Mouse (Mus musculus) embryo, embryonic 9.5 days (tissue): Measurements from ENCODE around the gene Boc.

Experiments used
- DNase-seq: peaks from one replicate; pipeline ENCODE4 v3.0.0-alpha.2; 2017; ENCODE audit errors: extremely low spot score

Boc gene

GRCm38 (mm10) chr16:44527218-44527905 is 31.3 kb downstream of the Boc start:
- no peak for DNase-seq

DNA sequence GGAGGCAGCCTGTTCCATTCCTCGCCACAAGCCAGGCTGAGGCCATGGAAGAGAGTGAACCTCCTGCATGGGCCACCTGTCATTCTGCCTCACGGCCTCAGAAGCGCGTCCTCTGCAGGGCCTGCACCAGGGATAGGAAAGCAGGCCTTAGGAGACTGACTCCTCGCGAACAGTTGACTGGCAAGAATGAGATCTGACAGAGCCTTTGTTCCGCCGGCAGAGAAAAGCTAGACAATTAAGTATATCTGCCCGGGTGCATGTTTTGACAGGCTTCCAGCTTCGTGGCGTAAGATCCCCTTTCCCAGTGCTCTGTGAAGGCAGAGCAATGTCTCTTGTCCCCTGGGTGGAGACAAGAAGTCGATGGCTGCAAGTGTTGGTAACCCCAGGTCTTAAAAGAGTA is 32.0 kb downstream of the Boc start:
- peak; percentile 57 for DNase-seq

DNA sequence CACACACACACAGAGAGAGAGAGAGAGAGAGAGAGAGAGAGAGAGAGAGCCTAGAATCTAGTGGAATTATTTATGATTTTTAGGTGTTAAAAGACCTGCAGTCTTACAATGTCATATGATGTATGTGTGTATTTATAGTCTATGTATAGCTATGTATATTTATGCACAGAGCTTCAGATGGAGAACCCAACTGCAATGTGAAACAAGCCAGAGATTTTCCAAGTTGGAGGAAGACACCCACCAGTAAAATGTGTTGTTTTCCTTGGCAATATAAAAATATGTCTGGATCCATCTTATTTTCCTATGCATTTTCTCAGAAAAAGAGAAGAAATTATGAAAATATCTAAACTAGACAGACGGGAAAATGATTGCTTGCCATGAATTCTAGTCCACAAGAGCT is 32.7 kb downstream of the Boc start:
- no peak for DNase-seq

DNA sequence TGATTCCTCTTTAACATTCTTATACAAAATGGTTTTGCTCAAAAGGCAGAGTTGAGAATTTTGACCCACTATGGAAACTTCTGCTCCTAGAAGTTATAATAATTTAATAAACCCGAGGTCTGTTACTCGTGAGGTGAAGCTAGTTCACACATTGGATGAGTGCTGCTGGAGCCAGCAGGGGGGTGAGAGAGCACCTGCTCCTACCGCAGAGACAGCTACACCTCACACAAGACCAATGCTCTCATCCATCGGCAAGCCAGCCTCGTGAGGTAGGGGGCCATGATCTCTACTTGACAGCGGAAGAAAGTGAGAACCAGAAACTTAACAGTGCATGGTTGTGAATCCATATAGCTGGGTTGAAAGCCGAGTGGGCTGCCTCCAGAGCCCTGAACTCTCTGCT is 35.1 kb downstream of the Boc start:
- no peak for DNase-seq

DNA sequence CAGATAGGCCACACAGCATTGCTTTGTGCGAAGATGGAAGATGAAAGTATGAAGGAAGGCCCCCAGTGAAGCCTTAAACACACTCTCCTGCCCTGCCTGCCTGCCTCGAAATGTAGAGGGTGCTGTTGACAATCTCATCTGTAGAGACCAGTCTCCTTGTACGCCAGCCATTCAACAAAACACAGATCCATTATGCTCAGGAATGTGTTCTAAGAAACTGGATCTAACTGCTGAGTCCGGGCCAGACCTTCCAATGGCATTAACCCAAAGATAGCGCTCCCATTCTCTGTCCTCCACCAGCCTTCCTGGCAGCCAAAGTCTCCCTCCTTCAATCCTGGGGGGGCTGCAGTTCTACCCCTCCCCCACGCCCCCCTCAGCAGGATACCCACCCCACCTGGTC is 42.2 kb downstream of the Boc start:
- no peak for DNase-seq

DNA sequence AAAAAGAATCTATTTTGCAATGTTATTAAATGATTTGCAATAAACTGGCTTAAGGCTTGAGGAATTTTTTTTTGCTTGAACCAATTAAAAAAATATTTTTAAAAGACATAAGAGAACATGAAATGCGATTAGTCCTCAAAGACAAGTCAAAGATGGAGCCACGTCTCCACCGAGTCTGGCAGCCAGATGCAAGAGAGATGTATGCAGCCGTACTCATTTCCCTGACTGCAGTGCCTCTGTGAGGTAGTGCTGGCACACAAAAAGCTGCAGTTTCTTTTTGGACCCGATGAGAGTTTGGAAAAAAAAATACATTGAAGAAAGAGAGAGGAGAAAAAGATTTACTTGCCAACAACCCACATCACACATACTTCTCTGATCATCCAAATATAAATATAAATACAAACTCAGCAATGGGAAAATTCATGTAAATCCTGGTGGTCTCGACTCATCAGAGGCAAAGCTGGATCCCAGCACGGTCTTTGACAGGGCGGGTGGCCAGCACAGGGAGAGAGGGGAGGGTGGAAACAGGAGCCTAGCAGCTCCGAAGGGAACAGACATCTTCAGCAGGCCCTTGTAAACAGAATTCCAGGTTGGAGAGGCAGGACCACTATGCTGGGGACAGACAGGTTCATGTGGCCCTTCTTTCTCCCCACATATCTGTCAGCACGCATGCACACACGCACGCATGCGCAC is 48.0 kb downstream of the Boc start:
- DNase-seq = no peak

DNA sequence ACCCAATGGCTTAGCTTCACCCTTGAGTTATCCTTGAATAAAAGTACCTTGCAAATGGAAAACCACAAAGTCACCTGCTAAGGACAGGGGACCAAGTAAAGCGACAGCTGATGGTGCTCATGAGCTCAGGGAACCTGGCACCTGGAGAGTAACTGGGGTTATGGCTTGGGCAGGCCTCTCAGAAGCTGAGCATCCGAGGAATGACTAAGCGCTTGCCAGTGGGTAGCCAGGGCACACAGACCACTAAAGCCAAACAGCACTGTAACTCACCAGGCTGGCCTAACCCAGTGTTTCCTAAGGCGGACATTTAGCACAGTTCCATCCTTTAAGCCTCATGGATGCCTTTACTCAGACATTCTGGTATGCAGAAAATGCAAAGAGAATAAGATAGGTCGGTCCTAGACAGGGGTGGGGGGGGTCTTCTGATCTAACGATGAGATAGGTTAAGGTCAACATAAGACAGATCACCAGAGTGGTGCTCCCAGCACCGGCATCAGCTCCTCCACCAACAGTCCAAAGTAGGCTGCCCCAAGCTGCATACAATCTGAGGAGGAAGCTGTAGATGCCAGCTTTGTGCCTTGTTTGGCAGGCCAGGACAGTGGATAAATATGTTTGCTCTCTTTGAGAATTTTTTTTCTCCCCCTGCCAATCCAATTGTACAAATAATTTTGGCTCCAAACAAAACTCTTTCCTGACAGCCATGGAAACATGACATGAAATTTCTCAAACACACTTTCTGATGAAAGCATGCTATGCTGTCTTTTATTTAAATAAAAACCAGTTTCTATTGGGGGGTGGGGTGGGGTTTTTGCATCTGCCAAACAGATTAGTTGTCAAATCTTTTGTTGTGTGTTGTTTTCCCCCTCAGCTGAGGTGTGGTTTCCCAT is 49.0 kb downstream of the Boc start:
- DNase-seq = no peak

DNA sequence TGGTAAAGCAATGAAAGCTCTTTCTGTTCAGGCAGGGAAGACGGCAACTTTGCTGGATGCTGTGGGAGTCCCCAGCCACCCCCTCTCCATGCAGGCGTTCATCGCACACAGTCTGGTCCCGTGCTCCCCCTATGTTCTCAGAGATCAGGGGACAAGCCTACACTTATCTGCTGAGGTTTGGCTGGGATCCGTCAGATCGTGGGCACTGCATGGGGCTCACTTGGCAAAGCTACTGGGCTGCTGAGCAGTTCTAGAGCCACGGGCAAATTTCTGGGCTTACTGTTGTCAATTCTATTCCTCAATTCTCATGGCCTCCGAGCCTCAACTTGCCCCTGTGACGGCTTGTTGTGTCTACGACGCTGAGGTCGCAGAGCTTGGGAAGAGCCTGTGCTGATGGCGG is 49.9 kb downstream of the Boc start:
- DNase-seq = no peak

DNA sequence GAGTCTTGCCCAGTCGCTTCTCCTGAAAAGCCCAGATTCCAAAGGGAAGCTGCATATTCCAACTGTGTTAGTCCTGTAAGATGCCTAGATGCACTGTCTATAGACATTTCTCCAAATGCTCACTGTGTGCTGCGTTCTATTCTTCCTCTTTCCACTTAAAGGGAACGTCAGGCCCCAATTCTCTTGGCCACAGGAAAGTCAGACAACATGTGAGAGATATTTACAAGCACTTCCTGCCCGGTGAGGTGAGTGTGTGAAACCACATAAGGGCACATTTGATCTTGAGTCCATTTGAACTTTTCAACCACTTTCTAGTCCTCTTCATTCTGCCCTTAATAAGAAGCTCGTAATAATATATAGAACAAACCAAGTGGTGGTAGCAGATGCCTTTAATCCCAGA is 50.7 kb downstream of the Boc start:
- no peak for DNase-seq

- no peak for DNase-seq
Observed at GRCm38 (mm10) chr16:44507027-44507929, 51.4 kb downstream of the Boc start.

- no peak for DNase-seq
Observed at GRCm38 (mm10) chr16:44505243-44505642, 53.5 kb downstream of the Boc start.

DNA sequence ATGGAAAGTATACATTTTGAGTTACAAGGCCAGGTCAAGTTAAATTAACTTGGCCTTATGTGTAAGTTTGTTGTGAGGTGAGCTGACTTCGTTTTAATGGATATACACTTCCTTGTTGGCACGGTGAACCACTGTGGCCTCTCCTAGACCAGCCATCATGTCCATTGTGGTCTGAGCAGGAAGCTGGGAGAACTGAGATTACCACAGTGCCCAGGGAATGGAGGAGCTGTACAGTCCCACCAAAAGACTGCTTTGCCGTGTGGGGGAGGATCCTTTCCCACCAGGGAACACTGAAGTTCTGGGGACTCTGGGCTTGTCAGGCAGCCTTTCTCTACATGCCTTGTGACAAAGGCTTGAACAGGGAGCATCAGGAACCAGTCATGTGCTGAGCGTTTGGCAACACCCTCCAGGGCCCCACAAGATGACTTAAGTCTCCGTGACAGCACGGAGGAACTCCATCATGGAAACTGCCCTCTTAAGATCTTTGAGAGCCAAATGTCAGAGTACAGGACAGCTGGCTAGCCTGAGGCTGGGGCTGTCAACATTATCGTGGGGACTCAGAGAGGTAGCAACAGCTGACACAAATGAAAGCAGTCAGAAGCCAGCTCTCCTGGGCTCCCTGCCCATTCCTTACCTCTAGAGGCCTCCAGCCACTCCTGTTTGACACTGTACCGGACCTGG is 55.7 kb downstream of the Boc start:
- DNase-seq = no peak

DNA sequence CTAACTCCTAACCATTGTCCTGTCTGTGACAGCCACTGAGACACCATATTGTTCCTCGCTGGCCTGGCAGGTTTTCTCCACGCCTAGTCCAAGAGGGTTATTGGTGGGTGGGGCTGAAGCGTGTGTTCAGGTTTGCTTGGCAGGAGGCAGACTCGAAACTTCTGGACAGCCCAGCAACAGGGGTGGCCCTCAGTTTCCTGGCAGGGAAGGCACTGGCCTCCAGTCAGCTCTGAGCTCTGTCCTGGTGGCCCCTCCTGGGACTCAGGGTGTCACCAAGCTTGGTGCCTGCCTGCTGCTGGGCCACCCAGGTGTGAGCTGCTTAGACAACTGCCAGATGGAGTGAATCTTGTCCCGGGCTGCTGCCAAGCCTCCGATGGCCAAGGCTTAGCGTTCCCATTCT is 56.4 kb downstream of the Boc start:
- no peak for DNase-seq

GRCm38 (mm10) chr16:44501783-44502182 is 56.9 kb downstream of the Boc start:
- no peak for DNase-seq

GRCm38 (mm10) chr16:44498447-44498846 is 60.2 kb downstream of the Boc start:
- no peak for DNase-seq

GRCm38 (mm10) chr16:44496971-44497464 is 61.7 kb downstream of the Boc start:
- DNase-seq = no peak

DNA sequence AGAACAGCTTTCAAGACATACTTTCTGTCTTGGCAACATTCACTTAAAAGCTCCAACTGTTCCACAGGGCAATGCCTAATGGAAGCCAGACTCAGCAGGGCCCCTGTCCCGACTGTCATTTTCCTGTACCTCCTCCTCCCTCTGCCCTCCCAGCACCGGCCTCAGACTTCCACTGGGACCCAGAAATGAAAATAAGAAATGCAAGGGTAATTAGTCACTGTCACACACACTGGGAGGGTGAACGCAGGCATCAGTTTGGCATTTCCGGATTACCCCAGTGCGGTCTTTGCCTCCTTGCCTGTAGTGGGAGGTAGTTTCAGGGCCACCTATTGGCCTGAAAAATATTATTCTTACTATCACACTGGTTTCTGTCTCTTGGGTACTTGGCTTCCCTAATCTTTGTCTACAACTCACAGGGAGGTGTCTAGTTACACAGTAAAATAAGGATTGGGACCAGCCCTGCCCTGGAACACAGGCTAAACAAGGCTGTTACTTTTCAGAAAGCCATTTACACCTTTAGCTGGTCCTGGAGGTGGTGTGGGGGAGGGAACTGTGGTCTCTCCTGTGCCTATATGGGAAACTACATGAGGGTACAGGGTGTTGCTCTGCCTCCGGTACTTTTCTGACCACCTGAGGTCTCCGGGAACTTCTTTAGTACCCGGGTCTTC is 64.1 kb downstream of the Boc start:
- peak; percentile 53 for DNase-seq

- no peak for DNase-seq
Observed at GRCm38 (mm10) chr16:44493868-44494267, 64.8 kb downstream of the Boc start.

DNA sequence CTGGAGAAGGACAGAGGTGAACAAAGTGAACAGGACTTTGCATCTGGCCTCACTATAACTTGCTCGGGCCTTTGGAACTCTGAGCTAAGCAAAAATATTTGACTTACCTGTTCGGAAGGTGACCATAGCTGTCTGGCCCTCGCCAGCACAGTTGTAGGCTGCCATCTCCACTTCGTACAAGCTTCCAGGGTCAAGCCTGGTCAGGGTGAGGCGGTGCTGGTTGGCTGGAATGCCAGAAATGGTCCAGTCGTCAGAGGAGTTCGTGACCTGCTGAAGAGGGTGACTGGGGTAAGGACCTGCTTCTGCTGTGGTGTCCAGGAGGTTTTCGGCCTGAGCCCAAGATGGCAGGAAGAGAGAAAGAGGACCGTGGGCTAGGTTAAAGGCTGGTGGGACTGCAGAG is 66.0 kb downstream of the Boc start:
- DNase-seq = no peak

DNA sequence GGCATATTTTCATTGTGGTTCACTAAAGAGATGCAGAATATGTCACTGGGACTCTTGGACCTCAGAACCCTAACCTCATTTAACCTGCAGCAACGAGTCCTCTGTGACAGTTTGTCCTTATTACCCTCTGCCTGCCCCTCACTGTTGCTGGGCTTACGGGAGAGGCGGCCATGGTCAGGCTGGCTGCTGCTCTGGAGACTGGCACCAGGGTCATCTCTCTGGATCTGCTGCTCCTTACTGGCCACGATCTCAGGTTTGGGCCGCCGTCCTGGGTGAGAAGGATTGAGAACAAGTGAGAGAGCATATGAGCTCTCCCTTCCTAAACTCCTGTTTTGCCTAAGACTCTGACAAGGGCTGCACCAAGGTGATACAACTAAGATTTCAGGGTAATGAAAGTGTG is 66.5 kb downstream of the Boc start:
- DNase-seq = no peak
